Mouse (Mus musculus): Measurements from ENCODE around the gene Ssna1.

Gene Ssna1

DNA sequence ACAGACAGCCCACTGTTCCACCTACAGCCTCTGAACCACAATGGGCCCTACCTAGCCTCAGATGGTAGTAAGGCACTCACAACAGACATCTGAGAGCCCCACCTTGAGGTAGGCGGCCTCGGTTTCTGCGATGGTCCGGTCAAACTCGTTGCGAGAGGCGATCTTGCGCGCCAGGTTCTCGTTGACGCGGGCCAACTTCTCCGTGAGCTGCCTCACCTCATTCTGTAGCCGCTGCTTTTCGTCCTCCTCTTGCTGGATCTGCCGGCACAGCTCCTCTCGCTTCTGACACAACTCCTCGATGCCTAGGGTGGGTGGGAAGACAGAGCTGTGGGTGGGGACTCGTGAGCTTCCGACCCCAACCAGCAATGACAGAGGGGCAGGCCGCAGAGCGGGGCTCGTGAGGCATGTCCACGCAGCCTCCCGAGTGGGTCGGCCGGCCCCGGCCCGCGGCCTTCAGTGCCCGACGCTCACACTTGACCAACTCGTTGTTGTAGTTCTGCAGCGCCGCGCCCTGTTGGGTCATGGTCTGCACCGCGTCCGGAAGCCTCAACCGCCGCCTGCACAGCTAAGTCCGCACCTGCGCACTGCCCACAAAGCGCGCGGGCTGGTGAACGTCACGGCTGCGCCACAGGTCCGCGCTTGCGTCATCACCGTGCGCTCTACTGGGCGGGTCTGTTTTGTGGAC lies at the start of gene Ssna1, which contains the start of gene Anapc2:
TSS of gene Ssna1 (minus strand) at position 612 of the 685 bp plus-strand sequence.
TSS of gene Anapc2 (plus strand) at position 652 of the 685 bp plus-strand sequence.
- in situ Hi-C loops (cut with MboI; ENCODE audit: low sequenced_read_pairs) = no loop called here

DNA sequence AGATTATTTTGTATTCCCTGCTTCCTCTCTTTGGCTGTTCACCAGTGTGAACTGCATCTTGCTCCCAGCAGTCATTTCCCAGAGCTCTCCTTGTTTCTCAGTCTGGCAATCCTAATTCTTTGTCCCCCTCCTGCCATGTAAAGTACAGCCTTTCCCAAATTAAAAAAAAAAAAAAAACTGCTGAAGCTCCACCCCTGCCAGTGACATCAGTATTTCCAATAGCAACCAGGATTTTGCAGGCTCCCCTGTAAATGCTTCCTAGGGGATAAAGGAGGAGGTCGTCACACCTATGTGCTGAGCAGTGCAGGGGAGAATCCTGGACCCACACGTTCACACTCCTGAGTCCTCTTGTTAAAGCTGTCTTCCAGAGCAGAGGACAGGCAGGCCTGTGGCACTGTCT lies 47.8 kb upstream of the Ssna1 start:
- in situ Hi-C loops (cut with MboI; ENCODE audit: low sequenced_read_pairs) = no loop called here

DNA sequence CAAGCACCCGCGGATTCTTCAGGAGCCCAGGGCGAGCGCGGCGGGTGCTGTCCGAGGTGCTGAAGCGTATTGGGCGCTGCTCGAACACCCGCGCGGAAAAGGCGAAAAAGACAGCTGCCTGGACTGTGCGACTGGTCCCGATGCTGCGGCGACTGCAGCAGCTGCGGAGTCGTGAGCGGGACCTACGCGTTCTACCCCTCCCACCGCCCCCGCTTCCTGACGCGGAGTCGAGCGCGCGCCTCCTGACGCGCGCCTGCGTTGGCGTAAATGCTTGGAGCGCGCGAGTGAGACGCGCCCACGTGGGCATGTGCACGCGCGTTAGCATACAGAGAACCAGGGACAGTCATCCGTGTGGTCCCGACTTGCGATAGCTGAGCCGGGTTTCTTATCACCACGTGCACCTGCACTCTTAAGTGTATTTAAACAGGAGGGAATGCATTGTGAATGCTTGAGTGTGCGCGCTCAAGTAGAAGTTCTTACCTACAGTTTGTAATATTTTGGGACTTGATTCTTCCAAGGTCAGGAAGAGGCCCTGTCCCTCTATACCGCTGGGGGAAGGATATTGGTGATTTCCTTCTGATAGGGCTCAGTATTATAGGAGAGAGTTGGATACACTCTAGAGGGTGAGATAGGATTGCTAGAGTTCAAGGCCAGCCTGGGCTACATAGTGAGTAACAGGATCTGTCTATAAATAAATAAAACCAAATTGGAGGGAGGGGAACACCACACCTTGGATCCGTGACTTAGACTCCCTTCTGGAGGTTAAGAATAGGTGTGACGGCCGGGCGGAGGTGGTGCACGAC lies 46.9 kb upstream of the Ssna1 start, which contains the start of gene Grin1:
TSS of gene Grin1 (minus strand) at position 217 of the 803 bp plus-strand sequence.
- in situ Hi-C loops (cut with MboI; ENCODE audit: low sequenced_read_pairs) = no loop called here

DNA sequence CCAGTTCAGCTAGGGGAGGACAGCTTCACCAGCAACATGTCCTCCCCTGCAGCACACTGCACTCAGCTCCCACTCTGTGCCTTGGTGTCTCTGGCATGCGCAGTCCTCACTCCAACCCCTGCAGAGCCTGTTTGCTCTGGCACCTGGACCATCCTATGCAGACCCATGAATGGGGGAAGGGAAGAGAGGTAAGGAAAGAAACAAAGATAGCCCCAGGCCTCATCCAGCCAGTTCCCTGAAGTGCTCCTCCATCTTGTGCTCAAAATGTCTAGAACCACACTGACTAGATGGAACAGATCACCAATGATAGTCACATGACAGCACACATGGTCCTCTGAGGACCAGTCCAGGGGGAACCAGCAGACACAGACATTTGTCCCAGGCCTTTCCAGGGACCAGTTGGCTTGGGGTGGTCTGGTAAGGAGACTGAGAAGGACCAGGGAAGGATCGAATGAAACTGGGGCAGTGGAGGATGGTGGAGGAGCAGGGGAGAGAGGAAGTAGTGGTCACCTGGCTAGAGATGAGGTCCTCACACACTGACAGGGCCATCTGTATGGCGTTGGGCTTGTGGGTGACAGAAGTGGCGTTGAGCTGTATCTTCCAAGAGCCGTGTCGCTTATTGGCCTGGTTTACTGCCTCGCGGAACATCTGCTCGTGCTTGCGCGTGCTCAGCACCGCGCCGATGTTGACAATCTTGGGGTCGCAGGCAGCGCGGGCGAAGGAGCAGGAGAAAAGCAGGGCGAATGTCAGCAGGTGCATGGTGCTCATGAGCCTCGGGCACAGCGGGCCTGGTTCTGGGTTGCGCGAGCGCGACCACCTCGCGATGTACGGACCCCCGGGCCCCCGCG lies 46.1 kb upstream of the Ssna1 start:
- in situ Hi-C loops (cut with MboI; ENCODE audit: low sequenced_read_pairs) = no loop called here

DNA sequence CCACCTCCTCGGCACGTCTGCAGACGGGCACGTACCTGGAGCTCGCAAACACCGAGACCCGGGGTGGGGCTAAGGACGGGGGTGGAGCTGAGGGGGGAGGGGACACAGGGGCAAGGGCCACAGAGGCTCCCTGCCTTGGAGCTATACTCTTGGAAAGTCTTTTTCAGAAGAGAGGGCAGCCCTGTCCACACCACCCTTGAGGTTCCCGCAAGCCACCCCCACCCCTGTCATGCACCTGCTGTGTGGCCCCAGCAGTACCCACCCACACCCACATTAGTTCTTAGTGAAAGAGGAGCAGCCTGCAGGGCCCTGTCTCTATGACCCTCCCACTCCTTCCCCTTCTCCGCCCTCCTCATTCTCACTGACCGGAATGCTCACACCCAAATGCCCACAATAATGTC lies 39.3 kb upstream of the Ssna1 start:
- in situ Hi-C loops (cut with MboI; ENCODE audit: low sequenced_read_pairs) = no loop called here

DNA sequence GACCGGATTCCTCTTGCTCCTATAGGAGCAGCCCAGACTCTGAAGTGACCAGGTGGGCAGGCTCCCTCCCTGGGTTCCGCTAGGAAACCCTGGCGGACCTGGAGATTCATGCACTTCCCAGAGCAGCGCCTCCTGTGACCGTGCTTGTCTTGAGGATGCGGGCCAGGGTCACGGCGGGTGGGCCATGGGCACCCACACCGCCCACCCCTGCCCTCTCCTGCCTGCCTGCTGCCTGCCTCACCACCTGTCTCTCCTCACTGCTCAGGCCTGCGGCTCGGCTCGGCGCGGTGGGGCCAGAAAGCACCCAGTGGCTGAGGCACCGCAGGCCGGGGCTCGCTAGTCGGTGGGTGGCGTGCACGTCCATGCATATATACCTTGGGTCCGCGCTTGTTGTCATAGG lies 38.7 kb upstream of the Ssna1 start:
- in situ Hi-C loops (cut with MboI; ENCODE audit: low sequenced_read_pairs) = no loop called here

DNA sequence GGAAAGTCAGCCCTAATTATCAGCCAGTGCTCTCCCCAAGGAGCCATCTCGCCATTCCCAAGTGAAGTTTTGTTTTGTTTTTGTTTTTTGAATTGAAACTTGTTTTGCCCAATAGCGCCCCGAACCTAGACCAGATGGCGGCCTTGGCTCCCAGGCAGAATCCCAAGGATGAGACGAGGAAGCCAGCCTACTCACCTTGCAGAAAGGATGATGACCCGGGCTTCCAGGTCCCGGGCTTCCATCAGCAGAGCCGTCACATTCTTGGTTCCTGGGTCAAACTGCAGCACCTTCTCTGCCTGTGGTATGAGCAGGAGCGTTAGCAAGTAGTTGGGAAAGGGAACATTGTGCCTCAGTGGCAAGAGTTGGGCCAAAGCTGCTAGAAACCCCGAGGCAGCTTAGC lies 37.9 kb upstream of the Ssna1 start:
- in situ Hi-C loops (cut with MboI; ENCODE audit: low sequenced_read_pairs) = no loop called here

DNA sequence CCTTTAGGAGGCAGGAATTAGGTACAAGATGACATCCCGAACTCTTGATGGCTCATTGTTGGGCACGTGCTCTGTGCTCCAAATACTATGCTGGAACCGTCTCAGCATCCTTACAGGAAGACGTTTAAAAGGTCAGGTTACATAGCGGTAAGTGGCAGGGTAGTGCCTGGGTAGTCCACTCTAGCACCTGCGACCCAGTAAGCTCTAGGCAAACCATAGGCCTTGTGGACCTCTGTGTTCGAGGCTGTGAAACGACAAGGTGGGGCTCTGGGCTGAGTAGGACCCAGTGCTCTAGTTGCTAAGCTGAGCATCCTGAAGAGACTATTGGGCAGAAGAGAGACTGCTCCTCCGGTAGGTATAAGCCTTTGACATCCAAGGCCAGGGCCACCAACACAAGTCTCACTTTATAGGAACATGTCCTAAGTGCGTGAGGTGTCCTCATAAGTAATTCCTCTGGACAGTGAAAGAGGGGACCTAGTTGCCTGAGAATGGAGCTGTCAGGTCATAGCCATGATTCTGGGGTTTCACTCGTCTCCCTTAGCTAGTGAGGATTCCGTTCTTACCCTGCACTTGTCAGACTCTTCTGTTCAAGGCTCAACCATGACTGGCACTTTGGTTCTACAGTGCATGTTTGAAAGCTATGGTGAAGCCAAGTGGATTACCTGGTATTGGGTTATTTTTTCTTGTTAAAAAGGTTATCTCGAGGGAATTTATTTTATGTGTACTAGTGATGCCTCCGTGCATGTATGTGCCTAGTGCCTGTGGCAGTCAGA lies 33.5 kb upstream of the Ssna1 start:
- in situ Hi-C loops (cut with MboI; ENCODE audit: low sequenced_read_pairs) = no loop called here

DNA sequence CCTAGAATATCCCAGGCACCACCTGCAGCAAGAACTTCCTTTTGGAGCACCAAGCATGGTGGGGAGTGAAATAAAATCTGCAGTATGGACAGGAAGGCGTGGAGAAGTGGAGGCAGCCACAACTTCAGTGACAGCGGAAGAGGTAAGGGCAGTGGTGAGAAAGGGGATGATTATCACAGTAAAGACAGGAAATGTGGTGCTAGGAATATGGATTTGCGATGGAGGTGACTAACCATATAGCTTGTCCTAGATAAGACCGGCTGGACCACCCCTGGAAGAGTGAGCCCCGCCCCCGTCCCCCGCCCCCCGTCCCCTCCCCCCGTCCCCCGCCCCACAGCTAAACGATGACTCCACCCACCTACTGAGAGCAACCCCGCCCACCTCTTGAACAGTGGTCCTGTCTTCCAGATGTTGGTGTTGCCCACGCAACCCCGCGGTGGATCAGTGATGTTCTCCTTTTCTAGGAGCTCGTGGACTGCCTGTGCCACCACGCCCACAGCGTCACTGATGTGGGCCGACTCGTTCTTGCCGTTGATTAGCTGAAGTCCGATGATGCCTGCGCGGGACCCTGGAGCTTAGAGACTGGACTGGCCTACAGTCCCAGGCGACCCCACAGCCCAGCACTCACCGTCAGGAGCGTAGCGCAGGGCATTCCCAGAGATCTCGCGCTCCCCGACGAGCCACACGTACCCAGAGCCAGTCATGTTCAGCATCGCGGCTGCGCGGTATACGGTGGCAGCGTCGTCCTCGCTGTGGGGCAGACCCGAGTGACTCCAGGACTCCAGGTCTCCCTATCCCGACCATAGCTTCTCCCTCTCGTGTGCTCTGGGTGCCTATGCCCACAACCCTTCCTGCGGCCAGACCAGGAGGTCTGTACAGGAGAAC lies 32.7 kb upstream of the Ssna1 start:
- in situ Hi-C loops (cut with MboI; ENCODE audit: low sequenced_read_pairs) = no loop called here

DNA sequence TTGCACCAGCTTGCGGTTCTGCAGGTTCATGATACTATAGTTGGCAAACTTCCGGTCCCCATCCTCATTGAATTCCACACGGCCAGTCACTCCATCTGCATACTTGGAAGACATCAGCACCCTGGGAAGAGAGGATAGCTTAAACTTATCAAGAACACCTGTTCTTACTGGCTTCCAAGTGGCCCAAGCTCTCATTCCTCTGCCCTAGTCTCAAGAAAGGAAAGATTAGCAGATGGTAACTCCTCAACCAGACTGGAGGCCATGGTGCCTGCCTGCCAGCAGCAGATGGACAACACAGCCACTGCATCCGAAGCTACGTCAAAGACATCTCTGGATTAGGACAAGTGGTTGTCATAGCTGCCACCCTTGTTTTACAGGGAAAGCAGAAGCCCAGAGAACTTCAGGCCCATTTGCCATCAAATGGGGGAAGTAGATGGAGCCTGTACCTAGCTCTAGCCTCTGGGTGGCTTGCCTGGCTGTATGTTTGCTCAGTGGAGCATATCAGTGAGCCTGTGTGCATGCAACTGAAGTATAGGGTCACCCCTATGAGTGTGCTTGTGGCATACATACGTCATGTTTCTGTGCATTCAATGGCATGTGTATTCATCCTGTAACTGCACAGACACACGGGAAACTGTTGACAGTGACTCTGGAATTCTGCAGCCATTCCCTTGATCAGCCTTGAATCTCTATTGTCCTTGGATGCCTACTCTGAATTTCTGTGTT lies 31.9 kb upstream of the Ssna1 start:
- in situ Hi-C loops (cut with MboI; ENCODE audit: low sequenced_read_pairs) = no loop called here

DNA sequence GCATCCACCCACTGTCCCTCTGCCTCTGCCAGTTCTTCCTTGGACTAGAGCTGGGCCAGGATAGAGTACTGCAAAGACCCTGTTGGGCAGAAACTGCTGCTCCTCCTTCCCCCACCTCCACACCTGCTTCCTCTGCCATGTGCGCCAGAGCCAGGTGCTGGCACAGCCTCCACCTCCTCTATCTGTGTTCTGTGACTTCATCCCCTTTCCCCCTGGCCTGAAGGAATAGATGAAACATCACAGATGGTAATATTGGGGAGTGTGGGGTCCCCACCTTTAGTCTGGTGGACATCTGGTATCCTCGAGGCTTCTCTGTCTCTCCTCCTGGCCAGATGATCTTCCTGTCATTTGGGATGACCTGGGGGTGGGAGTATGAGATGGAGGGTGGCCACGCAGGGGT lies 31.2 kb upstream of the Ssna1 start:
- in situ Hi-C loops (cut with MboI; ENCODE audit: low sequenced_read_pairs) = no loop called here

DNA sequence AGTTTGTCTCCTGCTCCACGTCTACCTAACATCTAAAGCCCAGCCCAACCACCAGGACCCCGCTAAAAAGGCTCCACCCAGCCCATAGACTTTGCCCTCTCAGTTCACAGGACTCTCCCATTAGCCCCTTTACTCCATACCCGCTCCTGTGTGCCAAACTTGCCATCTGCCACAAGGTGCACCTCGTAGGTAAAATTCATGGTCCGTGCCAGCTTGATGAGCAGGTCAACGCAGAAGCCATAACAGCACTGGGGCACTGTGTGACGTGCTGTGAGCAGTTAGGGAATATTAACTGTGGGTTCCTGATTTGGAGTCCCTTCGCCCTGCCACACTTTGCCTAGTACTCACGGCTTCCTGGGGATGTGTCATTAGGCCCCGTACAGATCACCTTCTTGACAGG lies 25.8 kb upstream of the Ssna1 start:
- in situ Hi-C loops (cut with MboI; ENCODE audit: low sequenced_read_pairs) = no loop called here

DNA sequence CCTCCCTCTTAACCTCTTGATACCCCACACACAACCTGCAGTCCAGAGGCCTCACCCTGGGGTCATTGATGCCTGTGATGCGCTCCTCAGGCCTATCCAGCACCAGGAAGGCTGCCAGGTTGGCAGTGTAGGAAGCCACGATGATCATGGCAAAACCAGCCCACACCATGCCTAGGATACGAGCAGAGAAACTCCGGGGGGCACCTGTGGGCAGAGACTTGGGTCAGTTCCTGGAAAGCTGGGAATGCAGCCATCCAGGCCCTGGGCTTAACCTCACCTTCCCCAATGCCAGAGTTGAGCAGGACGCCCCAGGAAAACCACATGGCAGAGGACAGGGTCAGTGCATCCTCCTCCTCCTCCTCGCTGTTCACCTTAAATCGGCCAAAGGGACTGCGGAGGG lies 24.9 kb upstream of the Ssna1 start:
- in situ Hi-C loops (cut with MboI; ENCODE audit: low sequenced_read_pairs) = no loop called here

DNA sequence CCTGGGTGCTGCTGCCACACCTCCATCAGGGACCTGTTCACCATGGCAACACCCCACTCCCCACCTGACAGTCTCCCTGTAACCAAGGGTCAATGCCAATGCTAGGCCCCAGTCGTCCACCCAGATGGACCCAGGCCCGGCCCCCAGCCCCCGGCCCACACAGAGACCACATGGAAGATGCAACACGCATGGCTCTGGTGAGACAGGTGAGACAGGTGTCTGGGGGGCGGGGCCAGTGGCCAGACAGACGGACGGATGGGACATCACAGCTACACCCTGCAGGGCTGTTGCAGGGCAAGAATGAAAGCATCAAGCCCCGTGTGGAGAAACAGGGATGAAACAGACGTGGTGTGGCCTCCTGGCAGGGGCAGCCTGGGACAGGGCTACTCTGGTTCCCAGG lies 21.5 kb upstream of the Ssna1 start:
- in situ Hi-C loops (cut with MboI; ENCODE audit: low sequenced_read_pairs) = no loop called here

DNA sequence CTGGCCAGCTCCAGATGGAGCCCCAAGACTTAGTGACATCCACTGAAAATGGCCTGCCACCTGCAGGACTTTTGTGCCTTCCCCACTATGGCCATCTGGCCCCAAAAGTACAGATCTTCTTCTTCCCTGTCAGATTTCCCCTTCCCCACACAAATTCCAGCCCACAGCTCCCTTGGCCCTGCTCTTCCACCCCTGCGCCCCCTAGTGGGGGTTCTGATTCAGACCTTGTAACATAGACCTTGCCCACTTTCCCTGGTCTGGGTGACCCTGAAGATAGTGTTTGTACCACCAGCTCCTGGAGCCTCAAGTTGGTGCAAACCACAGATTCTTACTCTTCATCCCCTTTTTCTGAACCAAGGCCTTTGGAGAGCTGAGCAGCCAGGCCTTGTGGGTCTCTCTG lies 20.6 kb upstream of the Ssna1 start:
- in situ Hi-C loops (cut with MboI; ENCODE audit: low sequenced_read_pairs) = no loop called here

DNA sequence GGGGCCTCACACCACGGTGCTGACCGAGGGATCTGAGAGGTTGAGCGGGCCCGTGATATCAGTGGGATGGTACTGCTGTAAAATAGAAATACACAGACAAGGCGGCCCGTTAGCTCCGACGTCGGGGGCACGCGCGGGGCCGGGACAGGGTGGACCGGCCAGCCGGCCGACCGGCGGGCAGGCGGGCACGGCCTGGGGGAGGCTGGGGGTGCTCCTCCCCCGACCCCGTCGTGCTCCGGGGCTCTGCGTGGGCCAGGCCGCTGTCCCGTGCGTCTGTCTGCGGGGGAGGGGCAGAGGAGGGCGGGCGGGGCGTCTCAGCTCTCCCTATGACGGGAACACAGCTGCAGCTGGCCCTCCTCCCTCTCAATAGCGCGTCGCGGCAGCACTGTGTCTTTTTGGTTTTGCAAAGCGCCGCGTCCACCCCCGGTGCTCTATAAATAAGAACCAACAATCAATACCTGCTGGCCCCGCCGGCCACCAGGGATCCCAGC lies 19.9 kb upstream of the Ssna1 start:
- in situ Hi-C loops (cut with MboI; ENCODE audit: low sequenced_read_pairs) = no loop called here

DNA sequence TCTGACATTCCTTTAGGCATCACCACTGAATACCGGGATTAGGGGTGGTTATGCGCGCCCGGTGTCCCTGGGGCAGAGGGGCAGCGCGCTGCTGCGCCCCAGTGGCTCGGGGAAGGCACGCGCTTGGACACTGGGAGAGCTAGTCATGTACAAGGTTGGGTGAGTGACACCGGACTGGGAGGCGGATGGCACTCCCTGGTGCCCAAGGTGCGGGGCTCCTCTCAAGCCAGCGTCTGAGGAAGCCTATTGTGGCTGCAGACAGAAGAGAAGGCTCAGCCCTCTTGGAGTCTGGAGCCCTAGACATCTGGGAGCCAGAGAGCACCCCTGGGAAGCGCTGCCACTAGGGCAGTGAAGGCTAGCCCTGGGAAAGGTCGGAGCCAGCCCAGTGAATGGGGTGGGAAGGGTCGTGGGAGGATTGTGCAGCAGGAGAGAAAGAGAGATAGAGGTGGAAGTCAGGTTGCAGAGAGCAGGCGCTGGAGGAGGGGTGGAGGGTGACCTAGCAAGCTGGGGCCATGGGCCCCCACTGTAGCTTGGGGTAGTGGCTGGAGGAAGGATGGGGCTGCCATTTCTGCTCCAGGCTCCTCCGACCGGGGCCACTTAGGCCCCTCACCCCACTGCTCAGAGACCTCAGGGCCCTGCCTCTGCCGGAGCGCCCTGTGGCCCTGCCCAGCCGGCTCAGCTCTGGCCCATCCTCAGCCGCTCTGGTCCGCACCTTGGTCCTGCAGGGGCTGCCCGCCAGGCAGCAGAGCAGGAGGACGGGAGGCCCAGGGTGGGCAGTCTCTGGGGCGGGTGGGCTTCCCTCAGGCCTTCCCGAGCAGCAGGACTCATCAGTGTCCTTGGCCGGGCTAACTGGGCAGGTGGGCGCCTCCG lies 19.2 kb upstream of the Ssna1 start:
- in situ Hi-C loops (cut with MboI; ENCODE audit: low sequenced_read_pairs) = no loop called here

DNA sequence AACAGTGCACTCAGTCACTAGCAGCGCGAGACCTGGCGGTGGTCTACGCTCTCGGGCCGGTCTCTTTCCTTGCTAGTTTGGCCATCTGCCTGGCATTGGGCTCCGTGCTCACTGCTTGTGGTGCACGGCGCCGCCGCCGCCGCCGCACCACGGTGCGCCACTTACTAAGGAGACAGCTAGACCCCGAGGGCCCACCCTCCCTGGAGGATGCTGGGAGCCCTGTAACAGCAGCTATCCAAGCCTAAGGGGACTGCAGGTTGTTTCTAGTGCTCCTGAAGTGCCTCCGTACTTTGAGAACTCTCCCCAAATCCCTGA lies 18.5 kb upstream of the Ssna1 start:
- in situ Hi-C loops (cut with MboI; ENCODE audit: low sequenced_read_pairs) = no loop called here
